Mouse (Mus musculus) liver, embryonic 14.5 days (tissue): ENCODE measurements at regions not wholly inside any gene's neighbourhood (a gene's known extent, or its start where the extent isn't known, plus 50 kb on each side); places are given as distances from the start of the nearest gene placed in this dataset.

Experiments
- ATAC-seq: fragments of 200-750 bp; cut with Nextera tagmentation; 2 replicates; pipeline ENCODE4 v1.8.0; 2017; ENCODE audit warnings: moderate number of reproducible peaks, mild to moderate bottlenecking, moderate library complexity; ENCODE audit not compliant: insufficient read depth
- DNase-seq, 3 experiments: peaks; one replicate each; pipeline ENCODE4 v3.0.0-alpha.2; 2012 to 2013; ENCODE audit warnings: low read depth in 3 of 3, low spot score in 3 of 3
- H3K27ac ChIP-seq: fragments of 300-500 bp; sonication (generic); 2 replicates; pipeline ENCODE4 v1.5.1; 2014; ENCODE audit warnings: moderate library complexity, mild to moderate bottlenecking, control low read depth, inconsistent platforms
- H3K27me3 ChIP-seq: fragments of 300-500 bp; sonication (generic); 2 replicates; pipeline ENCODE4 v1.6.1; 2014; ENCODE audit warnings: mild to moderate bottlenecking, low read length, moderate library complexity; ENCODE audit not compliant: control insufficient read depth, insufficient read depth
- H3K36me3 ChIP-seq: fragments of 300-500 bp; sonication (generic); replicated peaks from 2 replicates; pipeline ENCODE4 v1.6.1; 2014; ENCODE audit warnings: low read depth; ENCODE audit not compliant: control insufficient read depth, insufficient read depth
- H3K4me1 ChIP-seq, 2 experiments: fragments of 200-500 bp in 1 of 2; fragments of 300-500 bp in 1 of 2; sonication (generic) in 1 of 2; replicated peaks; 2 replicates each; pipeline ENCODE4 v1.6.1; 2012 to 2014; ENCODE audit warnings: antibody characterized with exemption in 1 of 2, inconsistent platforms in 1 of 2, low read length in 1 of 2; ENCODE audit not compliant: control insufficient read depth in 2 of 2, insufficient read depth in 2 of 2
- H3K4me2 ChIP-seq: fragments of 300-500 bp; sonication (generic); 2 replicates; pipeline ENCODE4 v1.6.1; 2014; ENCODE audit warnings: low read depth, mild to moderate bottlenecking, control low read depth, moderate library complexity
- H3K4me3 ChIP-seq, 2 experiments: fragments of 200-500 bp in 1 of 2; fragments of 300-500 bp in 1 of 2; sonication (generic) in 1 of 2; 2 replicates each; pipeline ENCODE4 v1.5.1; 2012 to 2014; ENCODE audit warnings: low read depth in 2 of 2, low read length in 2 of 2, mild to moderate bottlenecking in 2 of 2, control low read depth in 1 of 2, inconsistent platforms in 1 of 2, moderate library complexity in 1 of 2; ENCODE audit not compliant: insufficient read depth in 1 of 2
- H3K9ac ChIP-seq: fragments of 300-500 bp; sonication (generic); replicated peaks from 2 replicates; pipeline ENCODE4 v1.6.1; 2014; ENCODE audit warnings: mild to moderate bottlenecking, control low read depth, moderate library complexity
- H3K9me3 ChIP-seq: fragments of 300-500 bp; sonication (generic); 2 replicates; pipeline ENCODE4 v1.6.1; 2016; ENCODE audit warnings: low read length, mixed read lengths; ENCODE audit not compliant: control insufficient read depth
- CTCF ChIP-seq: IDR thresholded peaks from 2 replicates; pipeline ENCODE4 v1.5.1; 2016; ENCODE audit warnings: antibody characterized with exemption, low read depth, control low read depth
- EP300 ChIP-seq: IDR thresholded peaks from 2 replicates; pipeline ENCODE4 v1.6.1; 2016; ENCODE audit warnings: antibody characterized with exemption, low read depth
- WGBS: fragments of 180-500 bp; shearing (Covaris S2); extraction: QIAGEN DNeasy Blood & Tissue Kit; methylation state at CpG from one replicate; pipeline ENCODE4 v1.1.7; 2014; ENCODE audit not compliant: insufficient replicate concordance; 5-methylcytosine and 5-hydroxymethylcytosine counted together

DNA sequence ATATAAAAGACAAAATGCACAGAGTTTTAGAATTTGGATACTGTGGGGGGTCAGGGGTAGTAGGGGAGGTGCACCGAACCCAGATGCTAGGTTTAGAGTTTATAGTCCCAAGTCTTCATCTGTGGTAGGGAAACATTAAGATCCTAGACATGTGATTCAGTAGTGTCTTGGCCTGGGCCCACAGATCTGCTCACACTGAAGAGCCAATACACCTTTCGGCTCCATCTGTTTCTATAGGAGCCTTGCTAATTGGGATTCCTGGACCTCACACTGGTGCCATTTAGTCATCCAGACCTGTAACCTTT, 63.7 kb upstream of the Elk3 start:
- DNase-seq (no peak), ATAC-seq (no peak)
- H3K4me3 ChIP-seq, result no peak overlapping the region
- H3K27ac ChIP-seq, result no peak overlapping the region
- H3K36me3 ChIP-seq, result no peaks in the 10 kb centered on the region
- TF ChIP-seq EP300 (no peak), CTCF (no peak)
- no peaks in the 10 kb centered on the region for H3K9me3 ChIP-seq
- no peak overlapping the region for H3K9ac ChIP-seq
- no peaks in the 10 kb centered on the region for H3K27me3 ChIP-seq
- peaks cover 0 to 4% of the 10 kb centered on the region in 2 experiments; a peak in 2 of 4 replicates for H3K4me1 ChIP-seq
- no peak overlapping the region for H3K4me2 ChIP-seq
- WGBS, result 70% methylated on average over 2 of the region's 2 CpGs

DNA sequence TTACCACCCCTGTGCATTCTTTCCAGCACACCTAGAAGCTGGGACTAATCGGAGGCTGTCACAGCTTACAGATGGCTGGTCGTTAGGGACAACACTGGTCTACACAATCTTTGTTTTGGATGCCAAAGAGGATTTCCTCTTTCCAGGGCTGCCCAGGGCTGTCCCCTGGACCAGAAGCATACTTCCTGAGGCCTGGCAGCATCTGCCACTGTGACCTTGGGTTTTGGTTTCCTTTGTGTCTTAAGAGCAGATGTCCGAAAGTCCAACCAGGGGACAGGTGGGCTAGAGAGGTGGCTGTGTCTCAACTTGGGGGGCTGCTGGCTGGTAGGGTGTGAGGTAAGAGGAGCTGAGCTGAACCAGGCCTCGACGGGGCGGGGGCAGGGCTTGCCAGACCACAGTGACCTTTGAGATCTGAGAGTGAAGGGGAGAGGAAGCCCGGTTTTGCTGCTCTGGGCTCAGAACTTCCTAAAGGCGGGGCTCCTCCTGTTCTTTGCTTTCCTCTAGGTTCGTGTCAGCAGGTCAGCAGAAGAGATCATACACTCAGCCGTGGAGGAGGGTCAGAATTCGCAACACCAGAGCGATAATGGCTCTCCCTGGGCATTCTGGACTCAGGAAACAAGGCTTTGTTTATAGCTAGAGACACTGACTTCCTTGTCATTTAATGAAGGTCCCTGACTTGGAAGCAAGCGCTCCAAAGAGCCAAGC, 64.2 kb upstream of the Elk3 start:
- no peak overlapping the region for H3K4me2 ChIP-seq
- no peak overlapping the region for H3K4me3 ChIP-seq
- H3K4me1 ChIP-seq, result peaks cover 0 to 4% of the 10 kb centered on the region in 2 experiments; a peak in 2 of 4 replicates
- no peak for TF ChIP-seq CTCF
- no peak for TF ChIP-seq EP300
- ATAC-seq (peak; percentile 43), DNase-seq (no peak)
- H3K9me3 ChIP-seq, result no peaks in the 10 kb centered on the region
- H3K36me3 ChIP-seq, result no peaks in the 10 kb centered on the region
- no peak overlapping the region for H3K9ac ChIP-seq
- 19% methylated on average over 13 of the region's 13 CpGs for WGBS
- H3K27ac ChIP-seq, result no peak overlapping the region
- no peaks in the 10 kb centered on the region for H3K27me3 ChIP-seq

DNA sequence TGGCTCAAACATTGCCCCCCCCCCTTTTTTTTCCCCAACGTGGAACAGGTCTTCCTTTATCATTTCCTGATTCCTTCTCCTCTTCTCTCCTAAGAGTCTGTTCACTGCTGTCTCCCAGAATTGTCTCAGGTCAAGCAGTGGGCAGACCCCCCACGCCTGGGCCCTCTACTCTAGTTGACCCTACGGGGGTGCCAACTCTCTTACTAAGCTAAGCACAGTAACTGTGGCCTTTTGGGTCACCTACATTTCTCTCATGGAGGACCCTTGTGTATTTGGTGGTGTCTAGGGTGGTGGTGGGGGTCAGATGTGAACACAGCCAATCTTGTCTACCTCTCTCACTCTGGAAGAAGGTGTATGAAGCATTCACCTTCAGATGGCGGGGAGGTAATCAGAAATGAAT, 64.8 kb upstream of the Elk3 start:
- no peak for ATAC-seq
- Histone ChIP-seq H3K4me3 (no peak overlapping the region), H3K9ac (no peak overlapping the region), H3K4me2 (no peak overlapping the region), H3K27me3 (no peaks in the 10 kb centered on the region), H3K9me3 (no peaks in the 10 kb centered on the region), H3K4me1 (peaks cover 0 to 4% of the 10 kb centered on the region in 2 experiments; a peak in 2 of 4 replicates), H3K27ac (no peak overlapping the region), H3K36me3 (no peaks in the 10 kb centered on the region)
- 48% methylated on average over 4 of the region's 4 CpGs for WGBS
- TF ChIP-seq EP300, result no peak
- no peak for TF ChIP-seq CTCF
- no peak for DNase-seq

DNA sequence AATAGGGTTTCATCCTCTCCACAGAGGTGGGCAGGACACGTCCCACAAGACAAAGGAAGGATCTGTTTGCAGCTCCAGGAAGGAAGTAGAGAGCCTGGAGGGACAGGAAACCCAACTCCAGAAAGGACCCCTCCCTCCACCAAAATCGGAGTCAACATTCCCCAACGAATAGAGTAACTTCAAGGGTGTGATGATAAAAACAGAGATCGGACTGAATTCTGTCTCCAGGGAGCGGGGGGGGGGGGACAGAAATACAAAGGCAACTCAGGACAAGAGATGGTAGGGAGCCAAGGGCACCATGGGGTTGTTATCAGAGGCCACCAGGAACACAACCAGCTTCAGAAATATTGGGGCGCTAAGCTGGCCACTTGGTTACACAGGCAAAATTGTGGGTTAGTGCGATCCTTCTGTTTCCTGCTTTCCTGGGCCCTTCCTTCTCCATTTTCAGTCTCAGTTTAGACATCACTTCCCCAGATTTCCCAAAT, 65.6 kb upstream of the Elk3 start:
- ATAC-seq (no peak), DNase-seq (no peak)
- Histone ChIP-seq H3K36me3 (no peaks in the 10 kb centered on the region), H3K4me2 (no peak overlapping the region), H3K27ac (no peak overlapping the region), H3K4me1 (peaks cover 0 to 4% of the 10 kb centered on the region in 2 experiments; a peak in 2 of 4 replicates), H3K9ac (no peak overlapping the region), H3K4me3 (no peak overlapping the region), H3K27me3 (no peaks in the 10 kb centered on the region), H3K9me3 (no peaks in the 10 kb centered on the region)
- TF ChIP-seq CTCF, result no peak
- TF ChIP-seq EP300, result no peak
- 23% methylated on average over 7 of the region's 7 CpGs for WGBS

DNA sequence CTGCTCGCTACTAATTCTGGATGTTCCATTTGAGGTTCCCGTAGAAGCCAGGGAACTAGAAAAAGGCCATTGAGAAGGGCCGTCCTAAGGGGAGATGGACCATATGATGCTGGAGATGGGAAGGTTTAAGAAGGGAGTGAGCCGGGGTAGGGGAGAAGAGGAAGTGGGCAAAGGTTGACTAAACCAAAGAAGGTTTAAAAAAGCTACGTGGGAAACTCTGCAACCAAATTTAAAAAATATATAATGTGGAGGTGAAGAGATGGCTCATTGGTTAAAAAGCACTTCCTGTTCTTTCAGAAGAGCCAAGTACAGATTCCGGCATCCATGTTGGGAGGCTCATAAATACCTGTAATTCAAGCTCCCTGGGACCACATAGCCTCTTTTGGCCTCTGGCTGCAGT, 63.9 kb upstream of the Lta4h start:
- no peaks in the 10 kb centered on the region for H3K4me1 ChIP-seq
- H3K36me3 ChIP-seq, result no peaks in the 10 kb centered on the region
- TF ChIP-seq CTCF, result no peak
- no peak for TF ChIP-seq EP300
- no peak overlapping the region for H3K4me2 ChIP-seq
- no peaks in the 10 kb centered on the region for H3K27me3 ChIP-seq
- 53% methylated on average over 6 of the region's 6 CpGs for WGBS
- no peaks in the 10 kb centered on the region for H3K9me3 ChIP-seq
- DNase-seq, result no peak
- no peak overlapping the region for H3K27ac ChIP-seq
- no peak overlapping the region for H3K9ac ChIP-seq
- no peak overlapping the region for H3K4me3 ChIP-seq
- no peak for ATAC-seq
